ENCODE assay signal across 7 mouse cellular contexts in genomic region chr6:85483843-85484721, GRCm38 (mm10). TPM values are rescaled to one million over a fixed set of nuclear protein-coding genes. Genes with fewer than 3 reads are reported as not detected.
DNase-seq lines count a peak whose midpoint lies in the region; ATAC-seq lines count a peak whose summit lies in the region.

No protein-coding gene starts in this region.

- ATAC-seq in intestine, embryonic 16.5 days = peak; percentile 58; the same call in 1 of the 2 replicates

- H3K4me3 ChIP-seq in intestine, embryonic 16.5 days (ENCODE audit: low read length) = peak overlapping the region; percentile 47

- no peak overlapping the region for H3K9ac ChIP-seq in intestine, embryonic 16.5 days (ENCODE audit: low read depth, low read length)

- peaks cover 33% of the 10 kb centered on the region for H3K27me3 ChIP-seq in intestine, embryonic 16.5 days (replicated peaks; ENCODE audit: control insufficient read depth, insufficient read depth, low read length)

- H3K27ac ChIP-seq in intestine, embryonic 16.5 days (ENCODE audit: low read length) = no peak overlapping the region

- no peaks in the 10 kb centered on the region for H3K9me3 ChIP-seq in intestine, embryonic 16.5 days (ENCODE audit: control insufficient read depth, low read length)

- peaks cover 11% of the 10 kb centered on the region for H3K4me1 ChIP-seq in intestine, embryonic 16.5 days (ENCODE audit: control insufficient read depth, insufficient read depth, low read length)

- peak overlapping the region; percentile 56 for H3K4me2 ChIP-seq in intestine, embryonic 16.5 days (ENCODE audit: low read depth, low read length)

- H3K36me3 ChIP-seq in intestine, embryonic 16.5 days (ENCODE audit: control insufficient read depth, insufficient read depth, low read length) = no peaks in the 10 kb centered on the region

- 2% methylated on average over 80 of the region's 92 CpGs for WGBS in intestine, embryonic 16.5 days

- DNase-seq in thymus, postnatal 25 days = peak; percentile 6
- DNase-seq in thymus, postnatal 36 days = no peak
- DNase-seq in embryo, embryonic 9.5 days (ENCODE audit: extremely low spot score) = peak; percentile 17
- peak; percentile 24 for DNase-seq in retina, embryonic 14.5 days (ENCODE audit: low spot score)
- DNase-seq in layer of hippocampus, postnatal 14 days (ENCODE audit: low spot score in 2 of 2) = no peak
- DNase-seq in kidney, adult 9 months = no peak

RNA-seq across cellular contexts. Expression of gene Fbxo41, which starts 18.7 kb away (rescaled TPM):
- polyA plus RNA-seq in intestine, embryonic 16.5 days (2015; fragmentation: Nextera tagmentation; extraction: Ambion mirVana) = 0.12 and 0.16 TPM in 2 replicates
- total RNA-seq in layer of hippocampus, postnatal 14 days (2021) = 10 to 100 TPM; 89.7 to 94.5 TPM

RNA-seq across cellular contexts. Expression of gene Egr4, which starts 29.3 kb away (rescaled TPM):
- not detected in 2 replicates for polyA plus RNA-seq in intestine, embryonic 16.5 days (2015; fragmentation: Nextera tagmentation; extraction: Ambion mirVana)
- 10 to 100 TPM; 26.5 to 32.0 TPM for total RNA-seq in layer of hippocampus, postnatal 14 days (2021)

RNA-seq across cellular contexts. Expression of gene Pradc1, which starts 32.3 kb away (rescaled TPM):
- 39.4 and 41.2 TPM in 2 replicates for polyA plus RNA-seq in intestine, embryonic 16.5 days (2015; fragmentation: Nextera tagmentation; extraction: Ambion mirVana)
- 10 to 100 TPM; 13.7 to 18.1 TPM for total RNA-seq in layer of hippocampus, postnatal 14 days (2021)

RNA-seq across cellular contexts. Expression of gene Cct7, which starts 32.8 kb away (rescaled TPM):
- 417 and 458 TPM in 2 replicates for polyA plus RNA-seq in intestine, embryonic 16.5 days (2015; fragmentation: Nextera tagmentation; extraction: Ambion mirVana)
- total RNA-seq in layer of hippocampus, postnatal 14 days (2021) = 100 to 1,000 TPM; 204 to 218 TPM

RNA-seq across cellular contexts. Expression of gene Smyd5, which starts 52.3 kb away (rescaled TPM):
- 45.8 and 52.5 TPM in 2 replicates for polyA plus RNA-seq in intestine, embryonic 16.5 days (2015; fragmentation: Nextera tagmentation; extraction: Ambion mirVana)
- 10 to 100 TPM; 32.8 to 35.4 TPM for total RNA-seq in layer of hippocampus, postnatal 14 days (2021)

Comparison
In these comparisons a context has a peak if more than half of its experiments do, and no peak if none do; other contexts are left out.
1. DNase-seq: peak in thymus, postnatal 25 days (single experiment), embryo, embryonic 9.5 days (single experiment) and retina, embryonic 14.5 days (single experiment); none in thymus, postnatal 36 days (0 of 2), layer of hippocampus, postnatal 14 days (0 of 2) and kidney, adult 9 months (single experiment).